Mouse (Mus musculus): ENCODE data around the gene Abhd17b.
"Not testable (repeated sequence)": the region's sequence is repeated elsewhere in the genome, so short reads cannot be mapped to it uniquely, and the experiment has no call there.

The Abhd17b gene

GRCm38 (mm10) chr19:21723280-21723679, 70.3 kb downstream of the Abhd17b start:
- in situ Hi-C loops (cut with MboI; ENCODE audit: unreplicated experiment in 2 of 2): not testable (repeated sequence)

DNA sequence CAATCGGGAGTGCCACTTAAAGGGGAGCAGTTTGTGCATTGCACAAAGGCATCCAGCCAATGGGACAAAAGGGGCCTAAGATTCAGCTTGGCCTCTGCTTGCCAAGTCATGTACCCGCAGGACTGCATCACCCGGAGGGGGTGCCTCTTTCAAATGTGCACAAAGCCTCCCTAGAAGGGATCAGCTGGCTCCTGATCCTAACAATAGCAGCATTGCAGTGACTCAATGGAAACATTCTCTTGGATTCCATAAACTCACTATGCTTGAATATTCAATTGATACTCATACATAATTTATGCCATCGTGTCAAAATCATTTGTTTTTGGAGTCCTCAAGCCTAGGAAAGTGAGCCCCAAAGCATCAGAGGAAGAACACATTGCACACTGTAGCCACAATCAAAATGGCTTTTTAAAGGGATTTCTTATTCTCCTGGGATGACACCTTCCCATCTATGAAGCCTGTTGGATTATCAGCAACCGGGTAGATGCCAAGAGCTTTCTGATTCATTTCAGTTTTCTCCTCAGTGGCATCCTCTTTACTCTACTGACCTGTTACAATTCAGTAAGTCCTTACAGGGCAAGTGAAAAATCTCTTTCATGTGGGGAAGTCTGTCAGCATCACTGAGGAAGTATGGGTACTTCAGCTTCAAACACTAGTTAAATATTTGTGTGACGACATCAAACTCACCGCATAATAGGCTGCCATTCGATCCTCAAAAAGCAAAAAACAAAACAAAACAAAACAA, 71.1 kb downstream of the Abhd17b start:
- in situ Hi-C loops (cut with MboI; ENCODE audit: unreplicated experiment in 2 of 2): no loop called here

DNA sequence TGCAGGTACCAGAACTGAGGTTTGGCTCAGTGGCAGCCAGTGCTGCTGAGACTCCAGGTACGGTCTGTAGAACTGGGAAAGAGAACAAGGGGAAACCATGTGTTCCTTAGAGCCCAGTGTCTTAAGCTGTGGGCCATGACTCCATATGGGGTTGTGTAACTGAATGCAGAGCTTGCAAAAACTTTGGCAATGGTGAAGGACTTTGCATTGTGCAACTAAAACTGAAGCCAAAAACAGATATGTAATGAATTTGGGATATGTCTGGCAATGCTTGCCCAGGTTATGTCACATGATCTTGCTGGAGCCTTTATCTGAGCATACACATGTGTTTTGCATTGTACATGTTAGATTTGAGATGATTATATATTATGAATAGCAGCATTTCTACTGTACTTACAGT, 72.2 kb downstream of the Abhd17b start:
- in situ Hi-C loops (cut with MboI; ENCODE audit: unreplicated experiment in 2 of 2): loop anchor here (25.0 kb wide), 2 partner anchors 463 to 1313 kb away; partner anchors contain the start of gene Zfand5 (in 1 of the 2)

DNA sequence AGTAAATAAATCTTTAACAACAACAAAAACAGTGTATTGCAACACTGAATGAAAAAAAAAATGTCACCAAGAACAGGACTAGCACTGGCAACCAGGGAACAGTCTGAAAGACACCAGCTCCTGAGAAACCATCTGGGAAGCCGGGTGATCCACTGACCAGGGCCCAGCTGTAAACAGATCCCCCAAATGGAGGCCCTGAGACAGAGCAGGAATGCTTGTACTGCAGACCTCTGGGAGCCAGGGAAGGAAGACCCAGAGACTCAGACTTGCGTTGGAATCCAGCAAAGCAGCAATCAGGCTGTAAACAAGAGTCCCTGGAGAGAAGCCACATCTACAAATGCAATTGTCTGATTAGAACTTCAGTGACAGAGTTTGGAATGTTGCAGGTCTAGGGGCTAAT, 74.1 kb downstream of the Abhd17b start:
- in situ Hi-C loops (cut with MboI; ENCODE audit: unreplicated experiment in 2 of 2): loop anchor here (25.0 kb wide), 2 partner anchors 465 to 1315 kb away; partner anchors contain the start of gene Zfand5 (in 1 of the 2)

DNA sequence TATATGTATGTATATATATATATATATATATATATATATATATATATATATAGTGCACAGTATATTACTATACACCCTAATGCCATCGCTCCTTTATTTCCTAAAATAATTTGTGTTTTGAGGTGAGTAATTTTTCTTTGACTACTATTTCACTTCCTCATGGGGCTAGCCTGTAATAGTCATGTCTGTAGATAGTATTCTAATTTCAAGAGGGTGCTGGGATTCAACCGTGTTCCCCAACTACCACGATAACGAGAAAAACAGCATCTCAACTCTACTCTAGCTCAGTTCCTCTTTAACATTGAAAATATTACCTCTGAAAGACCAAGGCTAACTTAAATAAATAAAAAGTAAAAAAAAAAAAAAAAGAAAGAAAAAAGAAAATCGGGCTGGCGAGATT, 75.4 kb downstream of the Abhd17b start:
- in situ Hi-C loops (cut with MboI; ENCODE audit: unreplicated experiment in 2 of 2): loop anchor here (25.0 kb wide), 2 partner anchors 466 to 1316 kb away; partner anchors contain the start of gene Zfand5 (in 1 of the 2)

DNA sequence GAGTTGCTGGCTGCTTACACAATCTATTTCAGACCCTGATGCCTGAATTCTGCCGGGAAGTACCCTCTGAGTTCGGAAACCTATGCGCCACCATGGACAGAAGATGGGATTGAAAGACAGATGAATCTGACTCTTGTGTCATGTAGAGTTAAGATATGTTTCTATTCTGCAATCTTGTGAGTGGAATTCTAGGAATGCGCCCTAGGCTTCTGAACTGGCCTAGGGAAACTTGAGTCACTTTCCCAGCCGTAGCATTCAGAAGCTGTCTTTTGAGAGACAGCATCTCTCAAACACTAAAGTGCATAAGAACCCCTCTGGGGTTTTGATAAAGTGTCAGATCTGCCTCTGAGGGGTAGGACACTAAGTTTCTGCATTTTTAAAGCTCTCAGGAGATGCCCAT, 78.9 kb downstream of the Abhd17b start:
- in situ Hi-C loops (cut with MboI; ENCODE audit: unreplicated experiment in 2 of 2): loop anchor here (25.0 kb wide), 2 partner anchors 470 to 1320 kb away; partner anchors contain the start of gene Zfand5 (in 1 of the 2)

- in situ Hi-C loops (cut with MboI; ENCODE audit: unreplicated experiment in 2 of 2): loop anchor here (25.0 kb wide), 2 partner anchors 471 to 1321 kb away; partner anchors contain the start of gene Zfand5 (in 1 of the 2)
Observed at GRCm38 (mm10) chr19:21733176-21733575, 80.2 kb downstream of the Abhd17b start.

DNA sequence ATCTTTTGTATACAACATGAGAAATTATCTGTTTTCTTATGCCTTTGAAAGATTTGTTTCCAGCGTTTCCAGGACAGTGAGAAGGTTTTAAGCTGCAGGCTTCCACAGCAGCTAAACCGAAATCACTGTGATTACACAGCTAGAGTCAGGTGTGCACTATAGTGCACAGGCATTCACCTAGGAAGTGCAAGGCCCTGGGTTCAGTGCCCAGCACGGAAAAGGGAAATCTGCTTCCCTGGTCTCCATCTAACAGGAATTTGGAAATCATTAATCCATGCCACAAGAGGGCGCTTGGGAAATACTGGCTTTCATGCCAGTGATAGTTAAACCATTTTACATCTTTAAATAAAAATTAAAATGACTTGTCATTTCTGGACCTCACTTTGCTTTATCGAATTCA, 81.1 kb downstream of the Abhd17b start:
- in situ Hi-C loops (cut with MboI; ENCODE audit: unreplicated experiment in 2 of 2): loop anchor here (25.0 kb wide), 2 partner anchors 472 to 1322 kb away; partner anchors contain the start of gene Zfand5 (in 1 of the 2)
